Mouse (Mus musculus) lung, adult 18-20 months (tissue): ENCODE results near the gene Trpv6.

ENCODE experiments used
- DNase-seq, 2 experiments: peaks; one replicate each; pipeline ENCODE4 v3.0.0; 2022; ENCODE audit warnings: mixed read lengths in 2 of 2

Trpv6 gene

DNA sequence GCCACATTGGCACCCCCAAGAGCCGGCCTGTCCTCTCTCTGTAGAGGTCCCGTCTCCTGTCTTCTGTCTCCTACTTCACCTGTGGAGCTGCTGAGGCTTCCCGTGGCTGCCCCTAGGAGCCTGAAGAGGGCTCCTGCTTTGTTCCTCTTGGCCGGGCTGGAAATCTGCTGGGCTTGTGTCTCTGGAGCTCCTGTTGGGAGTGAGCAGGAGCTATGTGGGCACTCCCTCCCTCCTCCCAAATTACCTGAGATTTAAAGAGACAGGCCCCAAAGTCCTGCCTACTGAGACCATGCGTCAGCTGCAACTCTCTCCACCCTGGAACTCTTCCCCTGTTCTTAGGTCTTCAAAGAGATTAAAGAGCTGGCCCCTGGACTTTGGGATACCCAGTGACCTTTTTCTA lies at the start of gene Trpv6:
Gene Trpv6, minus strand, starts transcription at position 228 of the 400 bp plus-strand sequence.
- DNase-seq, result peak; percentile 28 to 39

DNA sequence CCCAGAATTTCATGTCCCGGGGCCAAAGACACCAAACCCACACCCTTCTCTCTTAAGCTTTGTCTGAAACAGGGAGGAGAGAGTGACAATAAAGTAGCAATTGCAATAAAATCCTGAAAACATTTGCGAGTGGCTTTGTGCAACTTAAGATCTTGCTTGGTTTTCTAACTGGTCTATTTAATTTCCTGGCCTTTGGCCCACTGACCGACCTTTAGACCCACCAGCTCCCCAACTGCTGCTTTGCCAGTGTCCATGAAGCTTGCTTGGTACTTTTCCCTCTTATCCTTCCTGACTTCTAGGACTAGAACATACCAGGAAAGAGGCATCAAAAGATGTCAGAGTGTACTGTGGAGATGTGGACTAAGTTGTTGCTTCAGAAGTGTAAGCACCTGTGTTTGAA lies 49.4 kb upstream of the Trpv6 start:
- no peak for DNase-seq

DNA sequence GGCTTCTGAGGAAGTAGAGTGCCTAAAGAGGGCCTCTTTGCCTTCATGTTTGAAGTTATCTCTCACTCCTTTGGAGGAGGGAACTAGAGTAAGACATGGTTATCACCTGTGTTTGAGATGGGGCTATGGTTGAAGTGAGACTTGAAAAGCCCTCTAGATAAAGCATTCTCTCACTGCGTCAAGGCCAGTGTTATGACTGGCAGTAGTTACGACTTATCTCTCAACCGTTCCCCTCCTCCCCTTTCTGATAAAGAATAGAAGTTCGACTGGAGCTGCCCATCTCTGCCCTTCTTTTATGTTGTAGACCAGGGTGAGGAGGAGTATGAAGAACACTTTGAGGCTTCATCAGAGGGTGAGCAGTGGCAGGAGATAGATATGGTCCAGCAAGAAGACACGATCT lies 48.7 kb upstream of the Trpv6 start:
- DNase-seq, result no peak

DNA sequence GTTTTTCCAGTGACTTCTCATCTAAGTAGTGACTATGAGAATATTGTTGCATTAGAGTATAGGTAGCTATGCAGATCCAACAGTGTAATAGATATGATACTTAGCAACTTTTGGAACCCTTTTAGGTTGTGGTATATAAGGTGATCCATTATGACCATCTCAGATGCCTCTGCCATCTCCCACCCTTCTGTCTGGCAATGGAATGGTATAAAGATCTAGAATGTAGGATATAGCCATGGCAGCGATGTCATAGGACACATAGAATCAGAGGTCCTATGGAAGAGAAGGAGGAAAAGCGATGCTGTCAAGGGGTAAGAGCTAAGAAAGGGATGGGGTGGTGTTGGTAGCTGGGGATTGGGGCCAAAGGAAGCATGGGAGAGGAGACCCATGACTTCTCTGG lies 47.9 kb upstream of the Trpv6 start, which contains the start of gene Llcfc1:
Gene Llcfc1, plus strand, starts transcription at position 301 of the 400 bp plus-strand sequence.
- DNase-seq, result no peak

DNA sequence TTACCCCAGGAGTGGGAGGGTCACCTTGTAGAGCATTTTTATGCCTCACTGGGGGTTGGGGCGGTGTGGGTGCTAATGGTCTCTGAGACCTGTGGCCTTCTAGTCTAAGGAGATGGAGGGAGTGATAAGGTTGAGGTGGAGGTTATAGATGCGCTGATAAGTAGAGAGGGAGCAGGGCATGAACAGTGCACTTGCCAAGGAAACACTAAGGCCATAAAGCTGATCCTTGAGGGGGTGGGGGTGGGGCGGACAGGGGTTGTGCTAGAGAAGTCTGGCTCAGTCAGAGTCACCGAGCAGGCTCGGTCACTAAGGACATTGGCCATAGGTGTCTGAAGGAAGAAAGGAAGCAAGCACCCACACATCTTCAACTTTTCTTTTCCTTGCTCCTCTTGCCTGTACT lies 45.5 kb upstream of the Trpv6 start:
- DNase-seq, result no peak

DNA sequence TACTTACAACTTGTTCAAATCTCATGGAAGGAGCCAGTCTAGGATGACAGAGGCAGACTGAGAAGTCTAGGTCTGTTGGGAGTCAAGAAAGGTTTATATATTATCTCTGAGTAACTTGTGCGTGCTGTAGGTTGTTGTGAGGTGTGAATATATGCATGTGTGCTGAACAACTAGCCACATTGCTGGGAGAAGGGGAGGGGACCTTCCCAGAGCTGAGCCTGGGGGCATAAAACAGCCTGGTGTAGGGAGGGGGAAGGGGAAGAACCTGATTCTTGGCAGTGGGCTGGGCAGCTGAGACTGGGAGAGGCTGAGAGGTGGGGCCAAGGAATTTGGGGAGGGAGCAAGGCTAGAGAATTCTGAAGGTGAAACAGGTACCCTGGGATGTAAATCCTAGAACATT lies 44.5 kb upstream of the Trpv6 start, which contains the start of gene Trpv5:
Gene Trpv5, minus strand, starts transcription at position 101 of the 400 bp plus-strand sequence.
- no peak for DNase-seq

DNA sequence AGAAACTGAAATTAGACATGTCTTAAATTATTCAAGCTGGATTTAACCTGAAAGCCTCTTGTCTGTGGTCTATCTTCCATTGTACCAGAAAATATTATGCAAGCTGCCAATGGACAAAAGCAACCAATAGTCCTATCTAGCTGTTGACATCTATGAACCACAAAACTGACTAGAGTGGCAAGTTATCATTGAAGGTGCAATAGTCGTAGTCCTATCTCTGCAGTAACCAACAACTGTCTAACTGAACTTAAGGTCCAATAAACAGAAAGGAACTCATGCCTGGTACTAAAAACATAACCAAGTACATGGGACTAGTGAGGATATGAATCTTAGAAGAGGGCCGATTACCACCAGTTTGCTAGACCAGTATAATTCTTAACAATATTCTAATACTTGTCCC lies 40.3 kb upstream of the Trpv6 start:
- DNase-seq, result no peak

DNA sequence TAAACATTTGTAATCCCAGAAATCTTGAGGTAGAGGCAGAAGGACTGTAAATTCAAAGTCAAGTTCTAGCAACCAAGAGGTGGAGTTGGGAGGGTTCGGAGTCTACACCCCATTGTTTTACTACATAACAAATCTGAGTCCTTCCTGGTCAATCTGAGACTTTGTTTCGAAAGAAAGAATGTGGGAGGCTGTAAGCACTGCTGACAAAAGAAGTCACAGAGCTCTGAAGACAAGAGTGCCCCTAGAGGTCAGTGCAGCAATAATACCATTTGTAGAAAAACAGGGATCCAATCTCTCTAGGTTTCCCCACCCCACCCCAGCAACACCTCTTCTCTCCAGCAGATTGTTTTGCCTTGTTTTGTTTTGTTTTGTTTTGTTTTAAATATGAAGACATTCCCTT lies 26.1 kb upstream of the Trpv6 start:
- peak in 1 of 2 experiments; percentile 20 for DNase-seq

DNA sequence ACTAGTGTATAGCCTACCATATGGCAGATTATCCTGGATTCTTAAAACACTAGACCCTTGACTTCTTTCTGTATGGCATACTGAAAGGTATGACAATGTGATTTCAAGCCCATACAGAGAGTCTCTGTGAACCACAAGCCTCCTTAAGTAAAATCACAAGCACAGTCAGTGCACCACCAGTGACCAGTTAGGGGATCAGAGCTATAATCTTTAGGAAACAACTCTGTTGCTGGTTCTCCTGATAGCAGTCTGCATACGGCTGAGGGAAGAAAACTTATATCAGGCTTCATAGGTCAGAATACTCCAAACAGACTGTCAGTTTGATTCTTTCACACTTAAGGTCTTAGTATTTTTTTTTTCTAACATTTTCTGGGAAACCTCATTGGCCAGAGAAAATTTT lies 22.3 kb upstream of the Trpv6 start:
- no peak for DNase-seq

DNA sequence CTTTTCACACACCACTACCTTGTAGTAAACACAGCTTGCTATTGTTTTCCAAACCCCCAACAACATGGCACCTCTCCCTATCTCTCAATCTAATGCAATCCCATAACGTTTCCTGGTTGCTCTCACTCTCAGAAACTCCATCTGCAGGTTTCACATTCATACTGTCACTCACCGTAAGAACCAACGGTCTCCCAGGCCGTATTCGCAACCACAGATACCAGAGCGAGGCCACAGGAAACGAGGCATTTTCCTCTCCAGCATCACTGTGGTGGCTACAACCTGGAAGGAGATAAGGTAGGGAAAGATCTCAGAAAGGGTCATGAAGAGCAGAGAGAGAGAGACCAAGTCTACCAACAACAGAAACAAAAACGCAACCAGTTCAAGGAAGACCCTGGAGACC lies 18.4 kb upstream of the Trpv6 start:
- DNase-seq, result no peak

DNA sequence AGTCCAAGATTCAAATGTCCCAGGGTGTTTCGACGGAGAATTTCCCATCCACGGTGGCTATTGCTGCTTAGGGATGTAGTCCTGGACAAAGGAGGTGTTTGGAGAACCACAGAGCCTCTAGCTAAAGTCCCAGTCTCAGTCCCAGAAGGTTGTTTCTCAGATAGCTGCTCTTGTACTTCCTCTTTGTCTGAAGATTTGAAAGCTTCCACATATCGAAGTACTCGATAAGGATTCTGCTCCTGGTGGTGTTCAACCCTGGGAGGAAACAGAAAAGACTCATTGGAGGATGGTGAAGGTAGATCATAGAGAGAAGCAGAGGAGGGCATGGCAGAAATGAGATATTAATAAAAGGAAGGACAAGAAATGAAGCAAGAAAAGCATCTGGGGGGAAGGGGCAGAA lies 17.0 kb upstream of the Trpv6 start:
- no peak for DNase-seq

DNA sequence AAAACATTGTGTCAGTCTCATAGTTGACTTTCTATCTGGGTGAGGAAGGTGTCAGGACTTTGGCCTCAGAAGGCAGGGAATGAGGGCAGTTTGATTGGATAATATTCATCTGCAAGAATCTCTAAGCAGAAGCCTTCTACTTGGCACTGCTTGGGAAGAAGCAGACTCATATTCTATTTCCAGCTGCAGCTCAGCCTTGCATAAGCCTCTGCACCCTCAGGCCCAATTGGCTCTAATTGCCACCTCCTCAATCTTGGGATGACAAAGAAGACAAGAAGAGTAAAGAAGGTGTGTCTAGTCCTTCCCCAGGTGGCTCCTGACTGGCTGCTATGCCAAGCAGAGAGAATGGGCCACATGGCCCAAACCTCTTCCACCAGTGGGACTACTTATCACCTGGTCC lies 10.5 kb upstream of the Trpv6 start:
- no peak for DNase-seq

DNA sequence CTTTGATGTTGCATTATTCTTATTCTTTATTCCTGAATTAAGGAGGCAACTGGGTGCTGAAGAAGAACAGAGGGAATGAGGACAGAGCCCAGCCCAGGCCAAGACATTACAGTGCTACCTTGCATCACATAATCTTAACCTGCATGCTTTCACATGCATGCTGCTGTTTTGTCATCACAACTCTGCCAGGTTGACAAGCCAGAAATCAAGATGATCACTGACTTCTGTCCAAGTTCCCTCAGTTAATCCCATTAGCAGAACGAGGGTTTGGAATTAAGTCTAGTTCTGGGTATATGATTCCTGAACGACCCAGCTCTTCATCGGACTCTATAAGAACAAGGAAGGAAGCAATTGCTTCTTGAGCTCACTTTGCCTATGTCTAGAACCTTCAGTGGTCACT lies 10.0 kb upstream of the Trpv6 start:
- no peak for DNase-seq

DNA sequence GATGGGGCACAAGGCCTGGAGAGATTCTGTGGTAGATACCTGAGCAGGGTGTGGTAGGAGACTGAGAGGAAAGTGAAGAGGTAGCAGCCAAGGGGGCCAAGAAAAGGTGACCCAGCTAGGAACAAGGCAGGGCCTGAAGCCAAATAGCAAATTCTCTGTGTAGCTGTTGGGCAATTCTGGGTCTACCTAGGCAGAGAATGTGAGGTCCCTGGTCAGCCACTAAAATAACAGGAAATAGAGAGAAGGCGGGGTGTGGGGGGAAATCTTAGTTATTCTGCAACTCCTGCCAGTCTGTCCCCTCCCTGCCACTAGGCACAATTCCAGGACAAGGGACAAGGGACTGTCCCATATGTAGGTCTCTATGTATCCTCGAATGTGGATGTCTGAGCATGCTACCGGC lies 7.0 kb upstream of the Trpv6 start:
- peak; percentile 49 to 77 for DNase-seq

DNA sequence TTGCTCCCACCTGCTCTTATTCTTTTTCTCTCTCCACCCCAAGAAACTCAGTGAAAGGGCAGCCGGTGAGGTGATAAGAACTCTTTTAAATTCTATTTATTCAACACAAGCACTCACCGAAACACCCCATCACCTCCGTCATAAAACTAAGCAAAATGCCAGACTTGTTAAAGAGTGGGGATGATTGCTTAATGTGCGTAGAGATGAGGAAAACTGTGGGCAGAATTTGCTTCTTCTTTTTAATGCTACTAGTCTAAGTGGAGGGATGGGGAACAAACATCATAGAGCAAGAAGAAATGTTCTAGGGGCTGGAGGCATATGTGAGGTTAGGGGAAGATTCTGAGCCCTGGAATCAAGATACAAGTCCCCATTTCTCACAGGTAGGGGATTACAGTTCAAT lies 6.6 kb upstream of the Trpv6 start:
- DNase-seq, result no peak

DNA sequence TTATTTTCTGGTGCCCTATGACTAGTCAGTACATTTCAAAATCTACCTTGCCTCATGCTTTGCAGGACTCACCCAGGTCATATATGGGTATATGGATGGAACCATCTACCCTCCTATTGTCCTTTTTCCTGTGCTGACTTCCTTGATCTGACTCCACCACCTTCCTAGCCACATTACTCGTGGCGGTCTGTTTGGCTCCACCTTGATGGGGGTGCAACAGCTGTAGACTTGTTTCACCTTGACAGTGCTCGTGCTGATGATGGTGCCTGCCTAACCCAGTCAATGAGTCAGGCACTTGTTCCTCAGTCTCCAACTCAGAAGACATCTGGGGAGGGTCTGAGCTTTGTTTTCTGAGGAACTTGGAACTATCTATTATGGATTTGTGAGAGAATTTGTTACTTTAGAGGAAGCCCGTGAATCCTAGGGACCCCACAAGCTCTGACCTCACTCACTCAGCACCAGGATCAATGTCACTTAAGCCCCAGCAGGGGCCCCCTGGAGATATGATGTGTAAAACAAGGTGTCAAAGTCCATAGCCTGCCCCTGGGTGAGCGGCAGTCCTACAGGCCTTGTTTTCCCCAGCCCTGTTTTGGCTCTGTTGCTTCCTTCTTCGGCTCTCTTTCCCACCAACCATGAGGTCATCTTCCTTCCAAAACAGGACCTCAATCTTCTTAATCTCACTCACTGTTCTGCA lies 5.1 kb upstream of the Trpv6 start:
- DNase-seq, result no peak

DNA sequence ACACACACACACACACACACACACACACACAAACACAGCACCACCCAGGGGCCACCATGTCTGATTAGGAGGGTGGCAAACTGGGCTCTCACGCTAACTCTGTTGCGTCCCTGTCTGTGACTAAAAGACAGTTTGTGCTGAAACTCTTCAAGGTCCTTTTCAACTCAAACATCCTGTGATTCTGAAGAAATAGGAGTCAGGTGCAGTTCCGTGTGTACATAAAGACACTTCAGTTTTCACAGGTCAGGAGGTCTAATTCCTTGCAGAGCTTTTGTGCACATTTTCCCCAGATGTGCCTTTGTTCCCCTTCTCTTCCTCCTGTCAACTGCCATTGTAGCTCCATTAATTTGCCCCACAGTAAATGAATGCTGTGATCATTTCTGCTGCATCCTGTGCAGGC lies 4.2 kb upstream of the Trpv6 start:
- peak in 1 of 2 experiments; percentile 6 for DNase-seq

DNA sequence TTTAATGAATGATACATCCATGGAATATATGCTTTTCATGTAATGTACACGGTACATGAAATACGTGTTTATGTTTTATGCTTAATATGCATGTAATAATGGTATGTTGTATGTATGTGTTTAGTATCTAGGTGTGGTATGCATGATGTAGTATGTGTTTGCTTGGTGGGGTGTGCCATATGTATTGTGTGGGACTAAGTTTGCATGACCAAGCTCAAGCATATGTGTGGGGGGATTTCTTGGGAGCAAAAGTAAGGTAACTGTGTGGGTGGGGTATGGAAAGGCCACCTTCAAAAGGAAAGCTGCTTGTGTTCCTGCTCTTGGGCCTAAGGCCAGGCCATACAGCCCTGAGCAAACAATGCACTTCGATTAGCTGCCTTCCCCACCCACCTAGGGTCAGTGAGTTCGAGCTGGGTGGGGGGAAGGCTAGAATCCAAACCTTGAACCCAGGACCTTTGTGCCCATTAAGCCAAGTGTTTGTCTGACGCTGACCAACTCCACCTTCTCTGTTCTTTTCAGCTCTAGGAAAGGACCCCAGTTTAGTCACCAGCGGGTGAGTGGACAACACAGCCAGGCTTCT lies 1.8 kb upstream of the Trpv6 start:
- no peak for DNase-seq

DNA sequence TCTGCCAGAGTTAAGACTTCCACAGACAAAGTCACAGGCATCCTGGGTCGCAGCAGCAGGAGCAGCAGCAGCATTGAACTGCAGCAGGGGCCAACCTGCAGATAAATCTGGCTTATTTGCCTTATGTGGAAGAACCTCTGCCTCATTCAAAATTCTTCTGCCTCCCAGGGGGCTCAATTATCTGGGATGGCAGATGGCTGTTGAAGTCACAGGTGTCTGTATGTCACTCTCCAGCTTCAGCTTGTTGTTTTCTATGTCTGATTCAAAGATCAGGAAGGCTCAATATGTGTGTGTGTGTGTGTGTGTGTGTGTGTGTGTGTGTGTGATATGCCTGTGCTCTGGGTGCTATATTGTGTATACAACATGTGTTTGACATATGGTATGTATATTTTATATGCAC lies 1.2 kb upstream of the Trpv6 start:
- DNase-seq, result no peak

DNA sequence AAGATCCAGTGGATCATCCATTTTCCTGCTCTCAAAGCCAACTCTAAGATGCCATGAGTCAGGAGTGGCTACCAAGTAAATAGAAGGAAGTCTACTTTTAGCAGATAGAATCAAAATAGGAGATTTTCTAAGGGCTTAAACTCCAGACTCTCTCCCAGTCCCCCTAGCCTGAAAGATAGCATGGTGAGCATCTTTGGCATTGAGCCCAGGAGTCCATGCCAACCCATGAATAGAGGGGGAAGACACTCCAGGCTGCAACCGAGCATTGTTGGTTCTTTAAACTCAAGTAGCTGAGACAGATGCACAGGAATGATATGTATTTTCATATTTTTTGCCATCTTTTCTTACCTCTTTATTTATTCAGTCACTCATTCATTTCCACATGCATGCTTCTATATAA lies 994 bp downstream of the Trpv6 start:
- DNase-seq, result no peak

DNA sequence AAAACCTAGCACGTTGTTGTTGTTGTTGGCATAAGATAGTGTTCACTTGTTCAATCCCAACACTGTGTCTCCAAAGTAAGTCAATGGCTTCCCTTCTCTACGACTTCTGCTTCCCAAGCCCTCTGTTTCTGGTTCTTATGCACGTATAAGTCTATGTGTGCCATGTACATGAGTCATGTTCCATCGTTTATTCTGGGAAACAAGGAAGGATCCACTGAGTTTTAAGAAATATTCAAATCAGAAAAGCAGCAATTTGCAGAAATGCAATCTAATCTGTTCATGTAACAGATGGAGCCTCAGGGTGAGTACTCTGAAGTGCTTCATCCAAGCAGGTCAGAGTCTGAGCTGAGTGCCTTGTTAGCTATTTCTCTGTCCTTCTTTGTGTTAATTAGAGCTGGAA lies 4.7 kb downstream of the Trpv6 start:
- no peak for DNase-seq

DNA sequence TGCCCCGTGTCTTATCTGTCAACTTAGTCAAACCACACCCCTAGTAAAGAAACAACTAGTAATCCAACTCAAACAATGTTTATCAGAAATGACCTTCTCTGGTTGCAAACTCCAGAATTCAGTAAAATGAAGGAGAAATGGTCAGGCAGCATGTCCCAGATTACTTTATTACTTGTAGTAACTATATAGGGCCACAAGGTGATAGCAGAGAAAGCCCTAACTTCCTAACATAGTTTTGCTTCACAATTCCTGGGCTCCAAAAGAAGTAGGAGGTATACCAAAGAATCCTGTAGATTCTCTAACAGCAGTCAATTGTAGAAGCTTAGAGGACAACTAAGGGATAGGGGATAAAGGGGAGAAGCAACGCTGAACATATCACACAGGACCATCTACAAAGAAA lies 5.4 kb downstream of the Trpv6 start:
- DNase-seq, result no peak

DNA sequence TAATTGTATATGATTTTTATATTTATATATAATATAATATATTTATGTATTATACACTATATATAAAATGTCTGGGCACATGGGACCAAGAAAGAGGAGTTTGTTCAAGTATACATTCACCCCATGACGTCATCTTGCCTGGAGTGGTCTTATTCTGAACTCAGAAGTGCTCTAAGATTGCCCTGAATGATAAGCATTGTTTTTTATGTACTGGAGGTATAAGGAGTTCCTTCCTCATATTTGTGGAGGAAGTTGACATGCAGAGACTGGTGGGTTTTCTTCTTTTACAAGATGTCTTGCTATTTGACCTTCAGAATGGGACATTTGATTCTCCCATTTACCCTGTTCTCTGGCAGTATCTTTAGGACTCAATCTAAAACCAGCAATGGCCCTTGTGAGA lies 8.0 kb downstream of the Trpv6 start:
- DNase-seq, result no peak

DNA sequence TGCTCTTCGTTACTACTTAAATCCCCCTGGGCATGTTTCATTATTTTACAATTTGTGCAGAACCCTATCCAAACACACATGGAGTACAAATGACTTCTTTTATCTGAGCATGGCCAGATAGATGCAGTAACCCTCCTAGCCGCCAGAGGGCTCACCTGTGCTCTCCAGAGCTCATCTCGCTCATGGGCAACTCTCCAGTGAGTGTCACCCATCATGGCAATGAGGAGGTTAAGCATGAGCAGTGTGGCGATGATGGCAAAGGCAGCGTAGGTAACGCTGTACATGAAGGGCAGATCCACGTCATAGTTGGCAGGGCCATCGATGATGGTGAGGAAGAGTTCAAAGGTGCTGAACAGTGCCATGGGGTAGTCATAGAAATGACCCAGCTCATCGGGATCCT lies 13.5 kb downstream of the Trpv6 start:
- DNase-seq, result peak in 1 of 2 experiments; percentile 13
